Mouse (Mus musculus) spleen, adult 2 months (tissue): ENCODE data around the gene Nrg4. TPM values are rescaled to one million over a fixed set of nuclear protein-coding genes. Genes with fewer than 3 reads are reported as not detected.

Experiments used
- DNase-seq, 2 experiments: peaks; one replicate each; pipeline versions ENCODE4 v3.0.0 to v3.0.0-alpha.2; 2012 to 2021; ENCODE audit warnings: low spot score in 2 of 2, low read depth in 1 of 2
- H3K27ac ChIP-seq: fragments of 200-500 bp; 2 replicates; pipeline ENCODE4 v1.5.1; 2012; ENCODE audit warnings: low read length, inconsistent platforms; ENCODE audit not compliant: insufficient read depth
- H3K27me3 ChIP-seq: fragments of 200-500 bp; 2 replicates; pipeline ENCODE4 v1.6.1; 2012; ENCODE audit warnings: mild to moderate bottlenecking, moderate library complexity, low read length, inconsistent platforms; ENCODE audit not compliant: control insufficient read depth, insufficient read depth
- H3K36me3 ChIP-seq: fragments of 200-500 bp; 2 replicates; pipeline ENCODE4 v1.6.1; 2012; ENCODE audit warnings: mild to moderate bottlenecking, low read length, inconsistent platforms; ENCODE audit not compliant: control insufficient read depth, insufficient read depth
- H3K4me1 ChIP-seq: fragments of 200-500 bp; 2 replicates; pipeline ENCODE4 v1.6.1; 2011; ENCODE audit warnings: inconsistent platforms; ENCODE audit not compliant: control insufficient read depth, insufficient read depth, insufficient read length
- H3K4me3 ChIP-seq: fragments of 200-500 bp; 2 replicates; pipeline ENCODE4 v1.5.1; 2011; ENCODE audit warnings: mild to moderate bottlenecking, inconsistent platforms; ENCODE audit not compliant: insufficient read depth, insufficient read length; ENCODE audit errors: extremely low read depth
- CTCF ChIP-seq: fragments of 200-500 bp; IDR thresholded peaks from 2 replicates; pipeline ENCODE4 v1.5.1; 2011; ENCODE audit warnings: mild to moderate bottlenecking, inconsistent platforms; ENCODE audit not compliant: insufficient read depth, insufficient read length, insufficient replicate concordance; ENCODE audit errors: extremely low read depth
- POLR2A ChIP-seq: fragments of 200-500 bp; IDR thresholded peaks from 2 replicates; pipeline ENCODE4 v1.6.1; 2011; ENCODE audit warnings: low read depth, low read length, inconsistent platforms
- WGBS: fragments of 180-500 bp; shearing (Covaris S2); methylation state at CpG from one replicate; pipeline ENCODE4 v1.1.7; 2018; 5-methylcytosine and 5-hydroxymethylcytosine counted together
- polyA plus RNA-seq: library from polyadenylated mRNA; depleted of rRNA; stranded (reverse); fragments of >200 nt; gene quantifications from 2 replicates; pipeline ENCODE4 v1.2.3, GENCODE M21; 2012

Nrg4 gene
- polyA plus RNA-seq, 1 experiment, result 0.46 TPM

GRCm38 (mm10) chr9:55357164-55357563 is 30.5 kb upstream of the Nrg4 start:
- no peak overlapping the region for H3K4me3 ChIP-seq
- H3K27me3 ChIP-seq, result no peaks in the 10 kb centered on the region
- H3K27ac ChIP-seq, result no peak overlapping the region
- H3K4me1 ChIP-seq, result no peaks in the 10 kb centered on the region
- WGBS, result 84% methylated on average over 1 of the region's 1 CpGs
- H3K36me3 ChIP-seq, result no peaks in the 10 kb centered on the region
- DNase-seq, result no peak
- TF ChIP-seq POLR2A (no peak), CTCF (no peak)

GRCm38 (mm10) chr9:55355270-55355834 is 28.7 kb upstream of the Nrg4 start:
- TF ChIP-seq CTCF, result no peak
- no peak for TF ChIP-seq POLR2A
- Histone ChIP-seq H3K36me3 (no peaks in the 10 kb centered on the region), H3K27me3 (no peaks in the 10 kb centered on the region), H3K4me3 (no peak overlapping the region), H3K4me1 (no peaks in the 10 kb centered on the region), H3K27ac (no peak overlapping the region)
- no peak for DNase-seq
- WGBS, result 79% methylated on average over 8 of the region's 8 CpGs

- Histone ChIP-seq H3K27ac (no peak overlapping the region), H3K27me3 (no peaks in the 10 kb centered on the region), H3K36me3 (no peaks in the 10 kb centered on the region), H3K4me1 (no peaks in the 10 kb centered on the region), H3K4me3 (no peak overlapping the region)
- TF ChIP-seq CTCF (no peak), POLR2A (no peak)
- 70% methylated on average over 3 of the region's 3 CpGs for WGBS
- no peak for DNase-seq
Observed at GRCm38 (mm10) chr9:55354686-55355085, 28.0 kb upstream of the Nrg4 start.

- 70% methylated on average over 3 of the region's 3 CpGs for whole genome bisulfite sequencing
- H3K4me1 ChIP-seq, result no peaks in the 10 kb centered on the region
- no peaks in the 10 kb centered on the region for H3K27me3 ChIP-seq
- H3K4me3 ChIP-seq, result no peak overlapping the region
- no peak overlapping the region for H3K27ac ChIP-seq
- no peak for DNase-seq
- TF ChIP-seq POLR2A (no peak), CTCF (no peak)
- no peaks in the 10 kb centered on the region for H3K36me3 ChIP-seq
Observed at GRCm38 (mm10) chr9:55348664-55349063, 22.0 kb upstream of the Nrg4 start.

- 94% methylated on average over 7 of the region's 7 CpGs for WGBS
- TF ChIP-seq CTCF (no peak), POLR2A (no peak)
- Histone ChIP-seq H3K27ac (no peak overlapping the region), H3K4me1 (no peaks in the 10 kb centered on the region), H3K4me3 (no peak overlapping the region), H3K27me3 (no peaks in the 10 kb centered on the region), H3K36me3 (no peaks in the 10 kb centered on the region)
- no peak for DNase-seq
Observed at GRCm38 (mm10) chr9:55345332-55345731, 18.7 kb upstream of the Nrg4 start.

GRCm38 (mm10) chr9:55344165-55344564 is 17.5 kb upstream of the Nrg4 start:
- WGBS, result 76% methylated on average over 7 of the region's 7 CpGs
- TF ChIP-seq POLR2A (no peak), CTCF (no peak)
- no peak for DNase-seq
- Histone ChIP-seq H3K4me1 (no peaks in the 10 kb centered on the region), H3K27me3 (no peaks in the 10 kb centered on the region), H3K36me3 (no peaks in the 10 kb centered on the region), H3K27ac (no peak overlapping the region), H3K4me3 (no peak overlapping the region)

- TF ChIP-seq CTCF, result no peak
- TF ChIP-seq POLR2A, result no peak
- 65% methylated on average over 7 of the region's 7 CpGs for WGBS
Observed at GRCm38 (mm10) chr9:55332949-55333348, 6.3 kb upstream of the Nrg4 start.

More at GRCm38 (mm10) chr9:55332949-55333348, 6.3 kb upstream of the Nrg4 start:
- H3K27me3 ChIP-seq, result no peaks in the 10 kb centered on the region; the same call in 1 of the 2 replicates
- H3K36me3 ChIP-seq, result no peaks in the 10 kb centered on the region
- DNase-seq, result no peak
- H3K4me3 ChIP-seq, result no peak overlapping the region
- no peaks in the 10 kb centered on the region for H3K4me1 ChIP-seq
- no peak overlapping the region for H3K27ac ChIP-seq
